Mouse (Mus musculus): ENCODE measurements around the gene Pam.

DNA sequence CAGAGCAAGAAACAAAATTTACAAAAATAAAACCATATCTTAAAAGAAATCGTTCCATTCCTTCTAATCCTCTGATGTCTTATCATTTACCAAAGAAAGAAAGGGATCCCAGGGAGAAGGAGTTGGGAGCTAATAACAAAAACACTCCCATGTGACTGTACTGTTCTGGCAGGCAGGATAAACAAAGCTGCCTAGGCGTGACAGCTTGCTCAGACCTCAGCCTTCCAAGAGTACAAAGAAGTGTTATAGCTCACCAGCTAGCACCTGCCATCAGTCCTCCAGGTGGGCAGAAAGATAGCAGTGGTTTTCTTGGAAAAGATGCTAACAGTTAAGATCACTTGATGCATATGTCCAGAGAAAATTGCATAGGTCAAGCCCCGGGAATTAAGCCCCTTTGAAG lies 157.4 kb downstream of the Pam start:
- no peak for TF ChIP-seq CTCF (IDR thresholded peaks at IDR 0.05; ENCODE audit: low read depth, low read length)
- TF ChIP-seq POLR2A (IDR thresholded peaks at IDR 0.05; ENCODE audit: extremely low read depth, insufficient read depth, low read length): no peak
